ENCODE assay signal across 9 mouse cellular contexts in genomic region chr15:12248279-12248678, GRCm38 (mm10). TPM values are rescaled to one million over a fixed set of nuclear protein-coding genes. Genes with fewer than 3 reads are reported as not detected.
DNase-seq lines count a peak whose midpoint lies in the region; ATAC-seq and TF ChIP-seq lines count a peak whose summit lies in the region.
"Had no signal": no experiment of that assay in that cellular context is flagged by ENCODE, and none has a peak within 500 bp of the region (broad histone marks: within the 10 kb centered on the region; RNA-seq: fewer than 3 reads in every experiment).

No protein-coding gene starts in this region.

- no peak overlapping the region for H3K27ac ChIP-seq in embryonic facial prominence, embryonic 11.5 days (replicated peaks; ENCODE audit: low read depth, low read length)
- no peak overlapping the region for H3K27ac ChIP-seq in embryonic facial prominence, embryonic 10.5 days (replicated peaks)
- H3K27ac ChIP-seq: midbrain, embryonic 12.5 days had no signal

- no peak overlapping the region for H3K4me3 ChIP-seq in embryonic facial prominence, embryonic 11.5 days (ENCODE audit: low read depth, low read length)
- H3K4me3 ChIP-seq in embryonic facial prominence, embryonic 10.5 days = no peak overlapping the region
- H3K4me3 ChIP-seq in lung, adult 2 months (replicated peaks; ENCODE audit: extremely low read depth, low read depth, low read length) = no peak overlapping the region
- H3K4me3 ChIP-seq: midbrain, embryonic 12.5 days had no signal

- H3K9me3 ChIP-seq in embryonic facial prominence, embryonic 11.5 days (replicated peaks; ENCODE audit: control insufficient read depth, low read length) = no peaks in the 10 kb centered on the region
- no peaks in the 10 kb centered on the region for H3K9me3 ChIP-seq in embryonic facial prominence, embryonic 10.5 days
- H3K9me3 ChIP-seq: midbrain, embryonic 12.5 days had no signal

- 62% methylated on average over 4 of the region's 4 CpGs for WGBS in embryonic facial prominence, embryonic 11.5 days
- WGBS in embryonic facial prominence, embryonic 10.5 days = 62% methylated on average over 4 of the region's 4 CpGs
- WGBS in lung, adult 2 months = 54% methylated on average over 4 of the region's 4 CpGs

- no peaks in the 10 kb centered on the region; the same call in 1 of the 2 replicates for H3K36me3 ChIP-seq in embryonic facial prominence, embryonic 11.5 days (replicated peaks; ENCODE audit: control insufficient read depth, insufficient read depth, low read depth, low read length)
- peaks cover 50% of the 10 kb centered on the region for H3K36me3 ChIP-seq in embryonic facial prominence, embryonic 10.5 days (replicated peaks)

- H3K9ac ChIP-seq in embryonic facial prominence, embryonic 11.5 days (replicated peaks; ENCODE audit: low read length) = no peak overlapping the region
- H3K9ac ChIP-seq: midbrain, embryonic 12.5 days had no signal

- peak; percentile 56 for DNase-seq in embryonic facial prominence, embryonic 11.5 days (ENCODE audit: low spot score)
- no peak for DNase-seq in embryonic facial prominence, embryonic 10.5 days (ENCODE audit: low spot score)
- DNase-seq in lung, adult 2 months = no peak
- DNase-seq in lung, adult 18-20 months = no peak
- DNase-seq in cerebellum, postnatal 10 days = peak; percentile 61 to 72
- DNase-seq in urinary bladder, postnatal 4 days (ENCODE audit: low spot score in 2 of 2) = no peak
- no peak for DNase-seq in ovary, postnatal 36 days (ENCODE audit: low spot score)

- ATAC-seq in embryonic facial prominence, embryonic 11.5 days (replicated peaks; ENCODE audit: insufficient number of reproducible peaks, low FRiP score, low TSS enrichment, low read depth) = no peak
- ATAC-seq in megakaryocyte-erythroid progenitor cell, adult 5-6 weeks (replicated peaks; ENCODE audit: low FRiP score, low TSS enrichment, poor library complexity, severe bottlenecking) = 0 out of 2 replicates have a peak, but pooled peaks have one; percentile 41

- H3K27me3 ChIP-seq in embryonic facial prominence, embryonic 11.5 days (ENCODE audit: control insufficient read depth, insufficient read depth, low read length) = no peaks in the 10 kb centered on the region
- no peaks in the 10 kb centered on the region for H3K27me3 ChIP-seq in embryonic facial prominence, embryonic 10.5 days (replicated peaks; ENCODE audit: low read depth, poor library complexity, severe bottlenecking)
- H3K27me3 ChIP-seq: midbrain, embryonic 12.5 days had no signal

- H3K4me1 ChIP-seq in embryonic facial prominence, embryonic 11.5 days (ENCODE audit: control insufficient read depth, insufficient read depth, low read length) = no peaks in the 10 kb centered on the region
- peaks cover 4% of the 10 kb centered on the region; the same call in 1 of the 2 replicates for H3K4me1 ChIP-seq in embryonic facial prominence, embryonic 10.5 days
- no peaks in the 10 kb centered on the region; the same call in 1 of the 2 replicates for H3K4me1 ChIP-seq in lung, adult 2 months (ENCODE audit: control insufficient read depth, insufficient read depth, low read length)

- TF ChIP-seq CTCF in lung, adult 2 months (IDR thresholded peaks at IDR 0.05; ENCODE audit: insufficient read depth, low read length) = peak; percentile 11; the same call in 1 of the 2 replicates

- TF ChIP-seq POLR2A in lung, adult 2 months (IDR thresholded peaks at IDR 0.05; ENCODE audit: borderline replicate concordance, extremely low read depth, low read depth, low read length) = no peak

- no peak overlapping the region for H3K4me2 ChIP-seq in embryonic facial prominence, embryonic 11.5 days (ENCODE audit: low read depth, low read length)
- H3K4me2 ChIP-seq: midbrain, embryonic 12.5 days had no signal

RNA-seq across cellular contexts. Expression of gene Mtmr12, which starts 43.5 kb away (rescaled TPM):
- 17.6 and 17.8 TPM in 2 replicates for polyA plus RNA-seq in embryonic facial prominence, embryonic 11.5 days (2014; fragmentation: Nextera tagmentation; extraction: Ambion mirVana)
- polyA plus RNA-seq in embryonic facial prominence, embryonic 10.5 days (2016; fragmentation: Nextera tagmentation; extraction: Ambion mirVana) = 19.0 TPM in 2 replicates
- polyA plus RNA-seq in lung, adult 2 months (2012; rRNA removed) = 20.2 and 25.9 TPM in 2 replicates
- 15.7 and 19.6 TPM in 2 replicates for total RNA-seq in megakaryocyte-erythroid progenitor cell, adult 5-6 weeks (2014; fragmentation: Nextera tagmentation)
- total RNA-seq in megakaryocyte-erythroid progenitor cell, adult 5-6 weeks (2017) = 12.2 and 21.9 TPM in 2 replicates

Comparison
In these comparisons a context has a peak if more than half of its experiments do, and no peak if none do; other contexts are left out.
1. DNase-seq: peak in embryonic facial prominence, embryonic 11.5 days (single experiment) and cerebellum, postnatal 10 days (2 of 2); none in embryonic facial prominence, embryonic 10.5 days (single experiment), lung, adult 2 months (single experiment), lung, adult 18-20 months (0 of 2), urinary bladder, postnatal 4 days (0 of 2) and ovary, postnatal 36 days (single experiment).